Mouse (Mus musculus) gastrocnemius, postnatal 10 days (tissue): ENCODE measurements around the gene Cacng1. TPM values are rescaled to one million over a fixed set of nuclear protein-coding genes. Genes with fewer than 3 reads are reported as not detected.

ENCODE experiments used
- DNase-seq: peaks from one replicate; pipeline ENCODE4 v3.0.0; 2021; ENCODE audit warnings: mixed read lengths
- total RNA-seq, 2 experiments: library from RNA; stranded (reverse); gene quantifications; 2 replicates each; pipeline ENCODE4 v1.2.3; 2021

Cacng1 gene
- total RNA-seq, 2 experiments from 2014 or later, result 457 to 476 TPM

DNA sequence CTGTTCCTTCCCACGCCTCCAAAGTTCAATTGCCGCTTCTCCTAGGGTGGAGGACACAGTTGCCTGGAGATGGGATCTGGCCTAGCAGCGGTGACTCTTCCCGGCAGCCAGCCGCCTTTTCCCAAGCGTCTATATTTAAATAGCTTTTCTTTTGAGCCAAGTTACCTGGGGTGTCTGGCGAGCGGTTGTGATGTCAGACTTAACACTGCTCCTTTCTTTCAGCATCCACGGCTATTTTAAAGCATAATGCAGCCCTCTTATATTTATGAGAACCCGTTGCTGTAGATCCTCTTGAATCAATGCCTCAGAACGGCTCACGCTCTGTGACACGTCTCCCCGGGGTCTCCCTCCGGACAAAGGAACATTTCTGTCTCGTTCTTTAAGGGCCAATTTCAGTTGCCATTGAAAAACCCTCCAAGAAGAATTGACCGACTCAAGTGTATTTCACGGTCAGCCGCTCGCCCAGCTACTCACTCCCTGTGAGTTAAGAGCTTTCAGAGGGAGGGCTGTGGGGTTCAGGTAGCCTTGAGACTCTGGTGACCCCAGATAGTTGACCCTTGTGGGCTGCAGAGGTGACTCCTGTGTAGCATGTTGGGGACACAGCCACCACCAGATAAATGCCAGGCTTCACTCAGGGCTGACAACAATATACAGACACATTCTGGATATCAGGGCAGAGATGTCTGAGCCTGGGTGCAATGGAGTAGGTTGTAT is 8.3 kb downstream of the Cacng1 start:
- DNase-seq, result no peak

GRCm38 (mm10) chr11:107705476-107706074 is 10.7 kb downstream of the Cacng1 start:
- DNase-seq, result no peak

- no peak for DNase-seq
Observed at GRCm38 (mm10) chr11:107705060-107705459, 11.3 kb downstream of the Cacng1 start.

DNA sequence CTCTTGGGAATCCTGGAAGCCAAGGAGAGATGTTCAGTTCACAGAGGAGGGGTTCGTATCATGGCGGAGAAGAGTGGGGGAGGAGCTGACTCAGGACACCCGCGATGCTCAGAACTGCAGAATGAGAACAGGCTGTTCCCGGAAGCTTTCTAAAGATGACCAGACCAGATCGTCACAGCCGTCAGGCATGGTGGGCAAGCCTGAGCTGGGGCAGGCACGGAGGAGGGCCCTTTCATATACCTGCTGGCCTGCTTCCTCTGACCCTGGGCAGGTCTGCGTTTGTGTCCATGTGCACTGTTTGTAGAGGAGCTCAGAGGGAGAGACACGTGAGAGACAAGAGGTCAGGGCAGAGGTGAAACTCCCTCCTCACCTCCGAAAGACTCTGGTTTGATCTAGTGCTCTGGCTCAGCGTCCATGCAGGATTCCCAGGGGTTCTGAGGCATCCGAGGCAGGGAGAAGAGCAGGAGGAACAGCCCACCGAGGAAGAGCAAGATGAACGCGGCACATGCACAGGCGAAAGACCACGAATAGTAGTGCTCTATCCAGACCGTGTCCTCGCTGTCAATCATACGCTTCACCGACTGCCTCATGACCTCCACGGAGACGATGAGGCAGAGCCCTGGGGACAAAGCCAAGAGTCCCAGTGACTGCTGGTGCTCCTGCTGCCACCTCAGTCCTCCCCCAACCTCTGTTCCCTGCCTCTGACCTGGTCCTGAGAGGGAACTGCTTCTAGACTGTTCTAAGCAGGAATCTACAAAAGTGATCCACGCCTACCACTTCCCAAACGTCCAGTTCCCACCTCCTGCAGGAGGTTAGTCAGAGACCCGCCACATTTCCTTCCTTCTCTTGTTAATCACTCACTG is 12.8 kb downstream of the Cacng1 start:
- no peak for DNase-seq

- DNase-seq, result no peak
Observed at GRCm38 (mm10) chr11:107699967-107700366, 16.4 kb downstream of the Cacng1 start.

DNA sequence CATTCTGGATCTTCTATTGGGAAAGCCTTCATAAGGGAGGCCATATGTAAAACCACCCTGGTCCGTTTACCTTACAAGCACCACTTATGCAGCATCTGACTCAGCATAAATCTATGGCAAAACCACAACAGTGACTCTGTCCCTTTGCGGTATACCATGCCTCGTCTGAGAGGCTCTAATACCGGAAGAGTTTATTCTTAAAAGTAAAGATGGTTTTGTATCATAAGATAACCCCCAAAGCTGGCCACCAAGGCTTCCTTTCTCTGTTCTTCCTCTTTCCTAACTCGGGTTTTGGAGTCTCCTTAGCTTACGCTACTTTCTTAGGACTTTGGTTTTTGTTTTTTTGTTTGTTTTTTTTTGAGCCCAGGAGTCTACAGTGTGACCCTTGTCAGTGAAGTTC is 23.0 kb downstream of the Cacng1 start:
- no peak for DNase-seq

DNA sequence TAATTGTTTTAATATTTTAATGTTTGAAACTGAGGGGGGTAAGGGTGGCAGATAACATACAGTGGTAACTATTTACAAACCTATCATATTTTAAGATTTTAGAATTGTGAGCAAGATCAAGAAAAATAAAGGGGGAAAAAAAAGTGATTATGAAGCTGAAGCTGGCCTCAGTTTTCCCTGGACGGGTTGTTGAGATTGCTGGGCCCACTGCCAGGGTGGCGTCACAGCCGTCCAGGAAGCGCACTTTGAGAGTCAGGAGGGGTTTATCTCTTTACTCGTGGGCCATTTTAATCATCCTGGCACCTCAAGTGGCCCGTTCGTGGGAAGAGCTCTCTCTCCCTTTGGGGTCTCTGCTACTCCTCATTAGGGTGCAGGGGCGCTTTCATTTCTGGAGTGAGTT is 24.8 kb downstream of the Cacng1 start:
- no peak for DNase-seq

DNA sequence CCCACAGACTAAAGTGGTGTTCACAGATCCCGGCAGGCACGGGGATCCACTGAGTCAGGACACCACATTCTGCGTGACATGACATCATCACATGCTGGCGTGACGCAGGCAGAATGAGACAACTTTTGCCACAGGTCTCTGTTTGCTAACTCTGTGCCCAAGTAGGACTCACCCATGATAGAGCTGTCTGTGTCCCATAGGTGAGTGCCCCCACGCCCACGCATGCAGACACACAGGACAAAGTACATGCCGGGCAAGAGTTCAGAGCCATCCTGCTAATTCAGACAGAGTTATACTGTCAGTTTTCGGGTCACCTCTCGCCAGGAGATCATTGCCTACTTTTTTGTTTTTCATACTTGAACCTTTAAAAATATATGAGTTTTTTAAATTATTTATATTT is 27.8 kb downstream of the Cacng1 start:
- DNase-seq, result no peak

DNA sequence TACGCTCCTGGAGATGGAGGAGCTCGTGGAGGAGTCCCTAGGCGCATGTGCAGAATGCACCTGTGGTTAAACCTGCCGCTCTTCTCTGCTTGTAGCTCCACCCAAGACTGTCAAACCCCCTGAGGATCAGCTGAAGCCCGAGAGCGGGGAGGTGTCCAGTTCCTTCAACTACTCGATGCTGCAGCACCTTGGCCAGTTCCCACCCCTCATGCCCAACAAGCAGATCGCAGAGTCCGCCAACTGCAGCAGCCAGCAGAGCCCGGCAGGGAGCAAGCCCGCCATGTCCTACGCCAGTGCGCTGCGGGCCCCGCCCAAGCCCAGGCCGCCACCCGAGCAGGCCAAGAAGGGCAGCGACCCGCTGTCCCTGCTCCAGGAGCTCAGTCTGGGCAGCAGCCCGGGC is 30.0 kb downstream of the Cacng1 start:
- DNase-seq, result no peak

GRCm38 (mm10) chr11:107683544-107684465 is 32.5 kb downstream of the Cacng1 start:
- DNase-seq, result no peak

- no peak for DNase-seq
Observed at GRCm38 (mm10) chr11:107682694-107683355, 33.5 kb downstream of the Cacng1 start.

- no peak for DNase-seq
Observed at GRCm38 (mm10) chr11:107676207-107676940, 39.9 kb downstream of the Cacng1 start.

DNA sequence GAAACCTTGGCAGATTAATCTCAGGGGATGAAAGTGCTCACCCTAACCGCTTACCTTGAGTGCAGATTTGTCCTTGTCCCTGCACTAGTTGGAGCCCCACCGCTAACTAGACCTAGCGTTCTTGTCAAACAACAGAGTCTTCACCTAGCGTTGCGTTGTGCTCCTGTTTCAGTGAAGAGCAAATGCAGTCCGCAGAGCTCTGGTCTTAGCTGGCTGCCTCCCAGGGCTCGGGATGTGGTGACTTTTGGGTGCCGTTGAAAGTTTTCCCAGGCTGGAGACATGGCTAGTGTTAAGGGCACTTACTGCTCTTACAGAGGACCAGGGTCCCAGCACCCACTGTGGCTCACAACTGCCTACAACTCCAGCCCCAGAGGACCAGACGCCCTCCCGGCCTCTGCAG is 41.1 kb downstream of the Cacng1 start:
- no peak for DNase-seq

GRCm38 (mm10) chr11:107674601-107675000 is 41.7 kb downstream of the Cacng1 start:
- no peak for DNase-seq

DNA sequence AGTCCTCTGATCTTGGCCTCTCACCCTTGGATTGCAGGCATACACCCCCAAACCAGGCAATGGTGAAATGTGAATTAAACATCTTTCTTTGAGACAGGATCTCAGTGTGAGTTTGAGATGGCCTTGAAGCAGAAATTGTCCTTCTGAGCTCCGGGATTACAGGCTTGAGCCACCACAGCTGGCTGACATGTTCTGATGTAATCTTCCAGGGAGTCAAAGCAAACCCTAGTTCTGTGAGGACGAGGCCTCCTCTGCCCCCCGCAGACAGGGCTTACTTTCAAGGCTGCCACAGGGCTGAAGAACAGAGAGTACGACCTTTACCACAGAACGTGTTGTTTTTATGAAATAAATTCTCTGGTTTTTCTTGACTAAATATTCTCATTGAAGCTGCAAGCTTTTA is 42.3 kb downstream of the Cacng1 start:
- DNase-seq, result no peak

GRCm38 (mm10) chr11:107668977-107669376 is 47.3 kb downstream of the Cacng1 start:
- DNase-seq, result no peak

DNA sequence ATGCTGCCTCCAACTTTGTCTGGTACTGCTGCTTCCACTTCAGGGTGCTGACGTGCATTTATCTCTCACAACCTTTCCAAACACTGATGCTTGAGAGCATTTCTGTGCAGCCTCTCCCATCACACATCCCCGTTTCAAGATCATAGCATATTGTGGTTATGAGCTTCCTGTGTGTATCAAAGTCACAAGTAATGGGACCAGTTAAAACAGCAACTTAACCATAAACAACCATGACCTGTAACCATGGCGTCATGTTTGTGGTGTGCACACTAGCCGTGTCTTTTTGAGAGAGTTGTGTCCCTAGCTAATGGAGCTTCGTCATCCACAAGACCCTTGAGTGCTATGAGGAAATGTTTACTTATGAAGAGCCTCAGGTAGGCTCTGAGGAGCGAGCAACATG is 48.1 kb downstream of the Cacng1 start:
- no peak for DNase-seq

DNA sequence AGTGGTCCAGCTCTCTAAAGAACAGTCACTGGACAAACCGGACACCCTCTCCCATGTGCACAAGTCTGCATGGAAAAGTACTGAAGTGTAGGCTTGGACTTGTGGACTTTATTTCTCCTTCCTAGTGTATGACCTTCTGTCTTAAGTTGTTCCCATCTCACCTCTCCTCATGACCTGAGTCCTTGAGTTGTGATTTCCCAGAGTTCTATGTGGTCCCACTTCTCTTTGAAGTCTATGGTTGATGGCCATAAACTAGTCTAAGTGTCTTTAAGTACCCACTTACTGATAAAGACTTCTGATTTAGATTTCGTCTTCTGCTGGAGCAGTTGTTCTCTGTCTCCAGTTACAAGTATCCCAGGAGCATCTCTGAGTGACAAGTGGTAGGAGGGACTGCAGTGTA is 48.8 kb downstream of the Cacng1 start:
- DNase-seq, result no peak

GRCm38 (mm10) chr11:107662666-107663065 is 53.7 kb downstream of the Cacng1 start:
- no peak for DNase-seq

- DNase-seq, result no peak
Observed at GRCm38 (mm10) chr11:107660452-107660851, 55.9 kb downstream of the Cacng1 start.

GRCm38 (mm10) chr11:107657117-107657516 is 59.2 kb downstream of the Cacng1 start:
- DNase-seq, result no peak
